Mouse (Mus musculus) urinary bladder, postnatal 4 days (tissue): ENCODE data around the gene Trabd2b.

ENCODE experiments used
- DNase-seq, 2 experiments: peaks; one replicate each; pipeline ENCODE4 v3.0.0; 2021 to 2022; ENCODE audit warnings: low spot score in 2 of 2

The Trabd2b gene

DNA sequence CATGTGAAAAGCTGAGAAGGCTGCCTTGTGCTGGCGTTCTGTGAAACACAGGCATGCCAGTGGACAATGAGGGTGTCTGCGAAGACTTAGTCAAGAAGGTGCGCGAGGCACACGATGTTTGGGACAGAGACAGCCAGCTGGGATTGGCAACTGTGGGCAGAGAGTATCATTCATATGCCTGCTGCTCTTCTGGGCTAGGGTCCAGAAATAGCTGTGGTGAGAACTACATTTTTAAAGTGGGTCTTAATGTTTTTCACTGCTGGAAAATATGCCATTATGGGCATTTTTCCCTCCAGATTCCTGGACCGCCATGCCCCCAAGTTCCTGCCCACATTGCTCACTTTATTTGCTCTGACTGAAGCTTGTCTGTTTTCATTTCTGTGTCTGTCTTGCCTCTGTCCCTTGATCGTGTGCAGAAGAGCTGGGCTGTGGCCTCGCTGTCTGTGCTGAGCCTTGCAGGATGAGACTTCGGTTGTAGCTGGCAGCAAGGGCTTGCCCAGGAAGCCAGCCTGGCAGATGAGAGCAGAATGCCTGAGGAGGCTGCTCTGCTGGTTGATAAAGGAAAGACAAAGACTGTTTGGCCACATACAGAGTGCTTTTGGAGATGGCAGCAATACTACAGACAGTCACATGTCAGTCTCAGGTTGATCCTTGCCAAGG is 42.0 kb downstream of the Trabd2b start:
- no peak for DNase-seq

DNA sequence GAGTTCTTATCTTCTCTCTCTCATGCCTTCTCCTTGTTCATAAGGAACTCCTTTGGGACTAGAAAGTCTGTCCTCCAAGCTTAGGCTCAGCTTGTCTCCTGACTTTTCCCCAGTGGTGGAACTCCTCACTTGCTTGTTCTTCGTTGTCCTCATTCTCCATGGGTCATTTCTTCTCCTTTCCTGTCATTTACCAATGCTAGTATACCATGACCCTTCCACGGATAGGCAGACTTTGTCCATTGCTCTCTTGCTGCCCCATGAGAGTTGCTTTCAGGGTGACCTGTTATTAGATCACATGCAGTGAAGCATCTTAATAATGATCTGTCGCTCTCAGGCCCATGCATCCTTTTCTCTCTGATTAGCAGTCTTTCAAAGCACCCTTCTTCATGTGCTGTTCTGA is 46.6 kb downstream of the Trabd2b start:
- no peak for DNase-seq

- DNase-seq: no peak
Observed at GRCm38 (mm10) chr4:114454016-114454415, 47.5 kb downstream of the Trabd2b start.

- no peak for DNase-seq
Observed at GRCm38 (mm10) chr4:114454495-114455186, 48.1 kb downstream of the Trabd2b start.

GRCm38 (mm10) chr4:114457111-114457510 is 50.6 kb downstream of the Trabd2b start:
- DNase-seq: no peak

DNA sequence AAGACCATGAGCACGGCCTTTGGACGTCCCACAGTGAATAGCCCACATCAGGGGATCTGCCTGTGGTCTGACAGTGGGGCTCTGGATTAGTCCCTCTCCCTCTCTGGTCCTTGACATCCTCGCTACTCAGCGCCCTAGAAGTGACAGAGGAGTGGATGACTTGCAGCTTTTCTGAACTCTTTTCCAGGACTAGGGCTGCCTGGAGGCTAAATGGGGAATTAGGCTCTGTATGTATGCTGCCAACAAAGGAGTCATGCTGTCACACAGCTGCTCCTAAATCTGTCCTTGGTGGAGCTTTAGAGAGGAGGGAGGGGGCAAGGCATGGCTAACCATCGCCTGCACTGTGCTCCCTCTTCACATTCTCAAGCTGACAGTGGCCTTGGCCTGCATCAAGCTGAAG is 53.1 kb downstream of the Trabd2b start:
- no peak for DNase-seq

GRCm38 (mm10) chr4:114460401-114460800 is 53.9 kb downstream of the Trabd2b start:
- no peak for DNase-seq

DNA sequence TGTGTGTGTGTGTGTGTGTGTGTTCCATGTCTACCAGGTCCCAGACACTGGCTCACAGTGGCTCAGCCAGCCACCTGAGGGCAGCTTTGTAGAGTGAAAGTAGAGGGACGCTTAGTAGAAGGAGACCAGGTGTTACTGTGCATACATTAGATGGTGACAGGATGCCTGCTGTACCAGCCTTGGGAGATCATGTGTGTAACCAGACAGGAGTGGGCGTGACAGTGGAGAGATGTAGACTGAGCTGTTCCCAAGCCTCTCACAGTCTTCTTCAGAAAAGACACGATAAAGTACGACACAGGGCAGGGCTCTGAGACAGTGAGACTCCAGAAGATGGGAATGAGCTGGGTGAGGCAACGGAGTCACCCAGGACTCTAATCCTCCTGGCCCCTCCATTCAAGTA is 54.6 kb downstream of the Trabd2b start:
- DNase-seq: no peak

GRCm38 (mm10) chr4:114465641-114466040 is 59.1 kb downstream of the Trabd2b start:
- DNase-seq: no peak

DNA sequence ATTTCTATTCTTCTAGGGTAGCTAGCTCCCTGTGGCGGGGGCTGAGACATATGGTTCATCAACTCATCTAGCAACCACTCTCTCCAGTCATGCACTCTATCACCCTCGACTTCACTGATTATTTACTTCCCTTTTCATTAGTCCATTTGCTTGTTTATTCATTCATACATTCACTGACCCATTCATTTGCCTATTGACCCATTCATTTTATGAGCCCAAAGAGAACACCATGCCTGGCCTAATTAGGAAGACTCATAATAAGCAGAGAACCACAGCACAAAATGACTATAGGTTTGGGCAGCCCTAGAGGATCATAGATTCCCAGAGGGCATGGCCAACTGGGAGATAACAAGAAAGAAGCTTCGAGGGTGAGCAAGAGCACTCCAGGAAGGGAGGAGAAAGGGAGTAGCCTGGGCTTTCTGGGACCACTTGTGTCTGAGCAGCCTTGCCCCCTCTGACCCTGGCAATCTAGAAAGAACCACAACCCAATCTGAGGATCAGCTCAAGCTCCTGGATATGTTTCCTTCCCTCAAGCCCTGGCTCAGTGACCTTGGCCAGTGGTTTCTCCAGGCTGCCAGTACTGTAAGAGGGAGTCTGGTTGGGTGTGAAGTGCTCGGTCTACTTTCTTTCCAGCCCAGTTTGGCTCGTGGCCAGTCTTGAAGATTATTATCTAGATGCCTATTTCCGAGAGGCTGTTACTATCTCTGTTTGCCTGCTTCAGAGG is 61.0 kb downstream of the Trabd2b start:
- DNase-seq: no peak

- DNase-seq: no peak
Observed at GRCm38 (mm10) chr4:114468095-114468429, 61.5 kb downstream of the Trabd2b start.

GRCm38 (mm10) chr4:114469881-114470280 is 63.4 kb downstream of the Trabd2b start:
- no peak for DNase-seq

DNA sequence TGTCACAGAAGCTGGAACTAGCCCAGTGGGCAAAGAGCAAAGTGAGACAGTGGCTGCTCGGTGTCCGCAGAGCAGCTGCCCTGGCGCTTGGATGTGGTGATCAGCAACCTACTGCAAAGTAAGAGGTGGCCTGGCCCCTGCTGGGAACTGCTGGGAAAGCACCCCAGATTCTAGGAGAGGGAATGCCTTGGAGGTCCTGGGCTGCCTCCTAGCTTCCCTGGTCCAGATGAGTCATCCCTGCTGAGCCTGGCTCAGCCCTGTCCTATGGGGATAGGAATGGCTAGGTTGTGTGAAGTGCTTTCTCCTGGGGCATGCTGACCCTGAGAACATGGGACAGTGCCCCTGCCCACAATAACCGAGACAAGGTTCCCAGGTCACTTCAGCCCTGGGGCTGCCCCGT is 65.6 kb downstream of the Trabd2b start:
- DNase-seq: peak; percentile 47 to 66

GRCm38 (mm10) chr4:114476316-114476715 is 69.8 kb downstream of the Trabd2b start:
- DNase-seq: no peak

- DNase-seq: no peak
Observed at GRCm38 (mm10) chr4:114477082-114477771, 70.7 kb downstream of the Trabd2b start.

DNA sequence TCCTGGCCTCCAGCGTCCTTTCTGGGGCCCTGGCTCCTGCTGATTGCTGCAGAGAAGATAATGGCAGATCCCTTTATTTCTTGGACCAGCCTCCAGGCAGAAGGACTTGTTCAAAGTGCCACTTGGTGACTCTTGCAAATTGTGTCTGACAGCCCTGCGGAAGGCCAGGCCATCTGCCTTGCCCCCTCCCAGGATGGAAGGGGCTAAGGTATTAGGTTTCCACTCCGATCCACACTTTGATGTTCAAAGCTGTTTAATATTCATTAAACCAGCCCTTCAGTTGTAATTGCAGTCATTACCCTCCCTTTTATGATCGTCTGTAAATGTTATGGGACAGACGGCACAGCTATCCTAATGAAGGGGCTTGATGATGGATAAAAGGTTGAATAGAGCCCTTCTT is 75.0 kb downstream of the Trabd2b start:
- DNase-seq: no peak

GRCm38 (mm10) chr4:114484173-114484572 is 77.6 kb downstream of the Trabd2b start:
- no peak for DNase-seq

DNA sequence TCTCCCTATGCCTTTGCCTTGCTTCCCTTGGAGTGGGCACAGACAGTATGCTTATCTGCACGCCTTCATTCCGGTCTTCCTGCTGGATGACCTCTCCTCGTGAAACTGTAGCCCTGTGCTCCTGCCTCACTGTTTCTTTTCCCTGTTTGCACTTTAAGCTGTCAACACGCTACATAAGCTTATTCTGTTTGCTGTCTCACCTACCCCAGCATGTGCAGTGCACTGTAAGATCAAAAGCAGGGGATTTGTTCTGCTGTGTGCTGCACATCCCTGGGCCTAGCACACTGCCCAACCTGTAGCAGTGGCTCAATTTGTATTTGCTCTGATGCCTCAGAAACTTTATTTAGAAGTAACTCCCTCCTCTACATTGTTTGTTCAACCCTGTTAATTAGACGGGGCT is 79.5 kb downstream of the Trabd2b start:
- no peak for DNase-seq

GRCm38 (mm10) chr4:114486885-114487531 is 80.5 kb downstream of the Trabd2b start:
- no peak for DNase-seq

- DNase-seq: no peak
Observed at GRCm38 (mm10) chr4:114487701-114488100, 81.2 kb downstream of the Trabd2b start.

- DNase-seq: no peak
Observed at GRCm38 (mm10) chr4:114492157-114492556, 85.6 kb downstream of the Trabd2b start.

DNA sequence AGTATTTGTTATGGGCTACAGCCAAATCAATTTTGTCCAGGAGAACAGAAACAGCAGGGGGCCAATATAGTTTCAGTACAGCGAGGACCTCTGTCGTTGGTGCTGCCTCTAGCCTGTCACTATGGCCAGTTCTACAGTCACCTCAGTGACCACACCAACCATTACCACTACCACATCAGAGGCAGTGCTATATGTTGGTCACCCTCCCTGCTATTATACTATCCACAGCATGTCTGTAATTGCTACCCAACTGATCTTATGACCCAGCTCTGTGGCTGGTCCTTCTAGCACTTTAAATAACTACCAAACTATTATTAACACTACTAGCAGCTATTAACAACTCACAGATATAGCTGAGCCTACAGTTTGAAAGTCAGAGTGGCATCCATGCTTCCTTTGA is 87.5 kb downstream of the Trabd2b start:
- DNase-seq: no peak
